Mouse (Mus musculus) testis, adult 2 months (tissue): Measurements from ENCODE around the gene Ccdc92b. TPM values are rescaled to one million over a fixed set of nuclear protein-coding genes. Genes with fewer than 3 reads are reported as not detected.

Experiments used
- H3K27ac ChIP-seq: fragments of 200-500 bp; 2 replicates; pipeline ENCODE4 v1.5.1; 2012; ENCODE audit warnings: low read depth, low read length; ENCODE audit not compliant: control insufficient read depth, insufficient read depth
- H3K27me3 ChIP-seq: fragments of 200-500 bp; 2 replicates; pipeline ENCODE4 v1.6.1; 2012; ENCODE audit warnings: mild to moderate bottlenecking, low read length, moderate library complexity; ENCODE audit not compliant: control insufficient read depth, insufficient read depth
- H3K36me3 ChIP-seq: fragments of 200-500 bp; 2 replicates; pipeline ENCODE4 v1.6.1; 2012; ENCODE audit warnings: mild to moderate bottlenecking, low read length; ENCODE audit not compliant: control insufficient read depth, insufficient read depth
- H3K4me1 ChIP-seq: fragments of 200-500 bp; 2 replicates; pipeline ENCODE4 v1.6.1; 2012; ENCODE audit warnings: low read length; ENCODE audit not compliant: control insufficient read depth, insufficient read depth
- H3K4me3 ChIP-seq: fragments of 200-500 bp; 2 replicates; pipeline ENCODE4 v1.5.1; 2012; ENCODE audit warnings: low read depth, mild to moderate bottlenecking, low read length, moderate library complexity, mixed read lengths; ENCODE audit not compliant: control insufficient read depth
- CTCF ChIP-seq: fragments of 200-500 bp; IDR thresholded peaks from 2 replicates; pipeline ENCODE4 v1.5.1; 2012; ENCODE audit warnings: low read depth, mild to moderate bottlenecking, inconsistent platforms, low read length, moderate library complexity; ENCODE audit not compliant: control insufficient read depth, insufficient read depth, insufficient replicate concordance
- POLR2A ChIP-seq: fragments of 200-500 bp; IDR thresholded peaks from 2 replicates; pipeline ENCODE4 v1.6.1; 2012; ENCODE audit warnings: low read depth, mild to moderate bottlenecking, inconsistent platforms, low read length, moderate library complexity; ENCODE audit not compliant: control insufficient read depth
- polyA plus RNA-seq: library from polyadenylated mRNA; depleted of rRNA; stranded (reverse); fragments of >200 nt; gene quantifications from 2 replicates; pipeline ENCODE4 v1.2.3, GENCODE M21; 2012

The Ccdc92b gene
- polyA plus RNA-seq, 1 experiment = 0.79 TPM

- H3K4me3 ChIP-seq = no peak overlapping the region
- H3K4me1 ChIP-seq = no peaks in the 10 kb centered on the region
- H3K36me3 ChIP-seq = peaks cover 6% of the 10 kb centered on the region
- no peak overlapping the region for H3K27ac ChIP-seq
- H3K27me3 ChIP-seq = no peaks in the 10 kb centered on the region
- TF ChIP-seq CTCF (no peak), POLR2A (no peak)
Measured at GRCm38 (mm10) chr11:74667582-74668010, 48.2 kb downstream of the Ccdc92b start.

GRCm38 (mm10) chr11:74668466-74668865, 49.1 kb downstream of the Ccdc92b start:
- Histone ChIP-seq H3K36me3 (peaks cover 6% of the 10 kb centered on the region), H3K4me3 (no peak overlapping the region), H3K4me1 (no peaks in the 10 kb centered on the region), H3K27ac (no peak overlapping the region), H3K27me3 (no peaks in the 10 kb centered on the region)
- TF ChIP-seq POLR2A (no peak), CTCF (no peak)

DNA sequence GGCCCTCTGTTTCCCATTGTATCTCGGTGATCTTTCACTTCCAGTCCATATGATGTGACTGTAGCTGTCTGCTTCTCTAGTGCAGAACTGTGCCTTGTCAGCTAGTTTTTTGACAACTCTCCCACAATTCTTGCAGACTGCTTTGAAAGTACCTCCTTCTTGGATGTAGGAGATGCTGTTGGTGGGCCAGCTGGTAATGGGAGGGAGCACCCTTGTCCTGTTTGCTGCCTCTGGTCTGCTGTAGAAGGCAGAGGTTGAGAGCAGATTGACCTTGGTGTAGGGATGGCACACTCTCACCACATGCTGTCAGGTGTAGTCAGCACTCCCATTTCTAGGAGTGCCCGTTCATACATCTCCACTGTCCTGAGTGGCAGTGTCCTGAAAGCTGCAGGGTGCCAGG, 49.6 kb downstream of the Ccdc92b start:
- no peaks in the 10 kb centered on the region for H3K4me1 ChIP-seq
- TF ChIP-seq CTCF (no peak), POLR2A (no peak)
- H3K27ac ChIP-seq = no peak overlapping the region
- H3K27me3 ChIP-seq = no peaks in the 10 kb centered on the region
- H3K4me3 ChIP-seq = no peak overlapping the region
- H3K36me3 ChIP-seq = peaks cover 2% of the 10 kb centered on the region

- H3K27me3 ChIP-seq = no peaks in the 10 kb centered on the region
- peaks cover under 1% of the 10 kb centered on the region for H3K36me3 ChIP-seq
- H3K4me3 ChIP-seq = no peak overlapping the region
- TF ChIP-seq POLR2A (no peak), CTCF (no peak)
- H3K4me1 ChIP-seq = no peaks in the 10 kb centered on the region
- no peak overlapping the region for H3K27ac ChIP-seq
Measured at GRCm38 (mm10) chr11:74670151-74670550, 50.7 kb downstream of the Ccdc92b start.

DNA sequence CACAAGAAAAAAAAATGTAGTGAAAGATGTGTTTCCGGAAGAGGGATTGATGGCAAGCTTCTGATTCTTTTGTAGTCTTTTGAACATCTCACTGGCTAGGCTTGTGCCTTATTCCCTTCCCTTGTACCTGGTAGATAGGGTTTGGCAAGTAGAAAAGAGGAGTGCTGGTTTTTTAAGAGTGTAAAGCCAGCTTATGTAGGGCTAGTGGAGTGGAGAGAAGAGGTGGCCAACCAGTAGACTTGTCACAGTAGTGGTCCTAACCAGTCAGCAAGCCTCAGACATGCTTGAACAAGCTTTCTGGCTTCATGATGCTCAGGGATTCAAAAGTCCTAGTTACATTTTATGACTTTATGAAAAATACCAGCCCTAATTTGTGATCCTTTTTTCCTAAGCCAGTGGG, 51.6 kb downstream of the Ccdc92b start:
- Histone ChIP-seq H3K4me3 (no peak overlapping the region), H3K27me3 (no peaks in the 10 kb centered on the region), H3K27ac (no peak overlapping the region), H3K4me1 (no peaks in the 10 kb centered on the region), H3K36me3 (no peaks in the 10 kb centered on the region; the same call in none of the 2 replicates)
- TF ChIP-seq CTCF (no peak), POLR2A (no peak)

DNA sequence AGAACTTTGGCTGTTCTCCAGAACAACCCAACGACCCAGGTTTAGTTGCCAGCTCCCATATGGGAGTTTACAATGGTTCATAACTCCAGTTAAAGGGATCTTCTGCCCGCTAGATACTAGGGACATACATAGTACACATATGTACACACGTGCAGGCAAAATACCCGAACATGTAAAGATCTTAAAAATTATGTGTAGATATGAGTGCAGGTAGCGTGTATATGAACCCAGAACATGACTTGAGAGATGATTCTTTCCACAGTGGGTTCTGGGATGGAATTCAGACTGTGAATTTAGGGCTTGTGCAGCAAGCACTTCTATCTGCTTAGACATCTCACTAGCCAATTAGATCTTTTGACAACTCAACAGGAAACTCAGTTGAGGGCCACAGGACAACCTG, 52.4 kb downstream of the Ccdc92b start:
- no peaks in the 10 kb centered on the region for H3K4me1 ChIP-seq
- no peak overlapping the region for H3K4me3 ChIP-seq
- H3K36me3 ChIP-seq = no peaks in the 10 kb centered on the region; the same call in 1 of the 2 replicates
- TF ChIP-seq CTCF = no peak
- TF ChIP-seq POLR2A = no peak
- H3K27me3 ChIP-seq = no peaks in the 10 kb centered on the region
- H3K27ac ChIP-seq = no peak overlapping the region

- TF ChIP-seq POLR2A (no peak), CTCF (no peak)
- no peak overlapping the region for H3K4me3 ChIP-seq
- no peaks in the 10 kb centered on the region; the same call in 1 of the 2 replicates for H3K36me3 ChIP-seq
- H3K4me1 ChIP-seq = no peaks in the 10 kb centered on the region
- H3K27me3 ChIP-seq = no peaks in the 10 kb centered on the region
- no peak overlapping the region for H3K27ac ChIP-seq
Measured at GRCm38 (mm10) chr11:74672901-74673513, 53.6 kb downstream of the Ccdc92b start.
